Mouse (Mus musculus): Measurements from ENCODE around the gene Cenpq.
A peak's percentile ranks its signal among the peaks of the same experiment; 100 is the strongest.

Cenpq gene

DNA sequence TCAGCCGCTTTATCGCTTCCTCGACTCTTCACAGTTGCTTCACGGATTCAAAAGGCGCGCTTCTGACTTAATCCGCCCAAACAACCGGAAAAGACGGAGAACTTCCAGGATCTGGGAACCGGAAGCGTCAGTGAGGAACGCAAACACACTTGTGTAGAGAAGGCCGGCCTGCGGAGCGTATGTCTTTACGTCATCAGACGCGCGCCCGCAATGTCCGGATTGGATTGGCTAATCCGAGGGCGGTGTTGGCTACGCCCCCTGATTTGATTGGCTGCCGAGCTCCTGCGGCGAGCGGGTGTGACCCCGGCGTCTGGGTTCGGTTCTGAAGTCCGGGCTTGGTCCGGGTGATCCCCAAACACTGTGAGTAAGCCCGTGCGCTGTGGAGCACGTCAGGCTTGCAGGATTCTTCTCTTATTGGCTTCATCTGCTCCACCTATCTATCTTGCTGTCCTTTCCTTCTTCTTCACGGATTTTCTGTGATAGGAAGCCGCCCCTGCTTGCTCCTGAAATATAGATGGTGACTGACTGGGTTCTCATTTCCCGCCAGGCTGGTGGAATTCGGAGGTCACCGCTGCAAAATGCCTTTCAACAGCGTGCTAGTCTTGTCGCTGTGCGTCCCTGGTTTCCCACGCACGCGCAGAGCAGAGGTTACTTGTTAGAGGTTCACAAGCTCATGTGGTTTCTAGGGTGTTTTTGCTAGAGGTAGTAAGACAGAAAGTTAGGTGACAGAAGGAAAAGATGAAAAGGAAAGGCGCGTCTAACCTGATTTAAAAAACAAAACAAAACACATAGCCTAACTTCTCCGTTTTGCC lies at the start of gene Cenpq, which contains the start of gene Mut:
Gene Cenpq (minus strand): TSS at position 628 of the 812 bp plus-strand sequence.
Gene Mut (plus strand): TSS at position 266 of the 812 bp plus-strand sequence.
- DNase-seq, result peak; percentile 99 to 100

GRCm38 (mm10) chr17:40977914-40978313 lies 43.1 kb upstream of the Cenpq start:
- peak; percentile 14 to 73 for DNase-seq

GRCm38 (mm10) chr17:40948518-40948917 lies 13.7 kb upstream of the Cenpq start:
- no peak for DNase-seq

- no peak for DNase-seq
Measured at GRCm38 (mm10) chr17:40933985-40934384, 862 bp downstream of the Cenpq start.

DNA sequence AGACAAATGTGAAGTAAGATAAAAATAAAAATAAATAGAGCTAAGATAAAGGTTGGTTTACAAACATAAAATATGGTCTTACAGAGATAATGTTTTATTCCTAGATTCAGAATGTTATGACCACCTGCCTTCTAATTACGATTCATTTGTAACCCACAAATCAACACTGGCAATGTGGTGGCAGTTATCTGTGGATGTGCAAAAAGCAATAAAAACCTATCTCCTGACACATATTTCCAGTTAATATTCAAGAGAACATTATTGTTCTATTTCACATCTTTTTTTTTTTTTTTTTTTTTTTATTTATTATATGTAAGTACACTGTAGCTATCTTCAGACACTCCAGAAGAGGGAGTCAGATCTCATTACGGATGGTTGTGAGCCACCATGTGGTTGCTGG lies 19.3 kb downstream of the Cenpq start:
- no peak for DNase-seq

DNA sequence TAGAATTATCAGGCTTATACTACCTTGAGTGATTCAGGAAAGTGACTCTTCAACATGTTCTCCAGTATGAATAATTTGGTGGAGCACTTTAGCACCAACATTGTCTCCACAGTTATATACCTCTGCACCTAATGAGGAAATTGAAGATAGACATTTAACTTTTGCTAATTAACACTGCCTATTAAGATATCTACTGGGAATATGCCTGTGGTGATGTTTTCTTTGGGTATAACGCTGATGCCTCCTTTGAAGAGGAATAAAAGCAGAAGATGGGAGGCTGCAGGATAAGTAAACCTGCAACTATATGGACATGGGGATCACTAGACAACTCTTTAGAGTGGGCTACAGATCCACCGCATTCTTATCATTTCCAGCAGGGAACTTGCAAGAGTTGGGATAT lies 20.6 kb downstream of the Cenpq start, which contains the start of gene Glyatl3:
Gene Glyatl3 (minus strand): TSS at position 101 of the 400 bp plus-strand sequence.
- DNase-seq, result no peak

GRCm38 (mm10) chr17:40904721-40905154 lies 30.1 kb downstream of the Cenpq start:
- peak; percentile 71 to 74 for DNase-seq

DNA sequence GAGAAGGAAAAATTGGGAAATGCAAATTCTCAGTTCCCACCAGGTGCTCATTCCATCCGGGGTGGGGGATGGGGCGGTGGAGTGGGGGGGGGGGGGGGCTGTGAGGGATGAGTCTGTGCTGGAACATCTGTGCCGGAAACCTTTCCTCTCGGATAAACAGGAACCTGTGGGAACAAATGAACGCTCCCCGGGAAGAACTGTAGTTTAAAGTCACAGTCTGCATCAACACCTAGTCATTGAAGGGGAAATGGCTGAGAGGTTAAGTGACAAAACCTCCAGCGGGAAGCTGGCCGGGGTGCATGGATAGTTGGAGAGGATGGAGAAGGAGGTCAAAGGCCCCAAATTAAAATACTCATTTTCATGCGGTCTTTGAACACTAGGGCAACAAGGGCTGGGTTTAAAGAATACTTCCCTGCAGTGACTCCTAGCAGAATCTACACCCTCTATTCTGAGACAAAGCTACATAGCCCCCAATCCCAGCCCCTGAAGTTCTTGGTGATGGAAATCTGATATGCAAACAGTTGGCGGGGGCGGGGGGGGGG lies 30.7 kb downstream of the Cenpq start:
- peak; percentile 29 to 46 for DNase-seq

DNA sequence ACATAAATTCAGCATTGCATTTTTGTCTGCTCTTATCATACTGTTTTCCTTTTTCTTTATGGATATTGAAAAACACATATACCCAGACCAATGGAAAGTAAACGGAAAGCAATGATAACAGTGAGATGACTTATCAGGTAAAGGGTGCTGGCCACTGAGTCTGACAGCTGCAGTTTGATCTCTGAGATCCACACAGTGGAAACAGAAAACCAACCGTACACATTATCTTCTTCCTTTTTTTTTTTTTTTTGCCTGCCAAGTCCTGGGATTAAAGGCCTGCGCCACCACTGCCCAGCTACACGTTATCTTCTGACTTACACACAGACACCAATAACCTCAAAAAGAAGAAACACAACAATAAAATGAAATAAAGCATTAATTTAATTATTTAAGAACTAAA lies 31.5 kb downstream of the Cenpq start:
- DNase-seq, result peak in 1 of 2 experiments; percentile 6

GRCm38 (mm10) chr17:40899783-40900363 lies 35.0 kb downstream of the Cenpq start:
- DNase-seq, result no peak

- peak in 1 of 2 experiments; percentile 69 for DNase-seq
Measured at GRCm38 (mm10) chr17:40896863-40897262, 38.0 kb downstream of the Cenpq start.

- no peak for DNase-seq
Measured at GRCm38 (mm10) chr17:40887849-40888536, 46.9 kb downstream of the Cenpq start.

DNA sequence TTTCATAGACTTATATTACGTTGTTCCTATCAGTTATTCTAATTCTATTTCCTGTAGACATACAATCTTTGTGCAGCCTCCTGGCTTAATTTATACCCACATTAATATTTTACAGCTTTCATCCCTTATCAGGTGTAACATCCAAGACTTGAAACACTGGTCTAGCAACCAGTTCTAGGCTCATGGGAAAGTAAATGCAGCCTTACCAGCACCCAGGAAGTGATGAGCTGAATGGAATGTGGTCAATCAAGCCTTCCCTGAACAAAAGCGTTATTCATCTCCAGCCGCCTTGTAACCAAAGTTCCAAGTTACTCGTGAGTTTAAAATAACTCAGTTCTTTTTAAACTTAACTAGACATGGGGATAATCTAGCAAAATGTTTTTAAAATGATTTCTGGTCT lies 49.7 kb downstream of the Cenpq start:
- DNase-seq, result no peak

GRCm38 (mm10) chr17:40882172-40882571 lies 52.7 kb downstream of the Cenpq start:
- DNase-seq, result no peak

DNA sequence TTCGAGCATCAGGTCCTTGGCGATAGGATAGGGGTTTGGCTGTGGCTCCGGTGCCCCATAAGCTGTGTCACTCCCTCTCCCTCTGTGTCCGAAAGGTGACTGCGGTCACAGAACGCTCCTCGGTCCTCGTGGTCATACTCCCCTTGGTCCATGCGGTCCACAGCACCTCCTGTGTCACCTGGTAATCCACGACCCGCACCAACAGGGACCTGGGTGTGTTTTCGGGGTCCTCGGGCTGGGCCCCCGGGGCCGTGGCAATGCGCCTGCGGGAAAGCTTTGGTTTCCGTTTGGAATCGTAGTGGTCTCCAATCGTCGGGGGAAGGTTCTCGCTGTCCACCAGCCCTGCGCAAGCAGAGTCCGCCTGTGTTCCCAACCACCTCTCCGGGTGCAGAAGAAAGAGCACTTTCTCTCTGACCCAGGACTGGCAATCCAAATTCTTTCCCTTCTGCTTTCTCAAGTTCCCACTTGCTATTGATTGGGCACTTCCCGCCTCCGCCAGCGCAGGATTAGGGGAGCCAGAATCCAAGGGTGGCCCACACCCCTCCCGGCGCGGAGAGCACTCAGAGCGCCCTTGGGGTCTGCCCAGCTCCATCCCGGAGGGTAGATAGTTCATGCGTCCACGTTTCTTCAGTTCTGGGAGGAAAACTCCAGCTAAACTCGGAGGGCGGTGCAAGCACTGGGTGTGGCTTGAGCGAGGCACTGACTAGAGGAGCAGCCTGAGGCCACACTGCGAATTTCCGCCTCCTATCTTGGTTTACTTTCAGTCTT lies 54.7 kb downstream of the Cenpq start, which contains the start of gene 9130008F23Rik:
Gene 9130008F23Rik (minus strand): TSS at position 636 of the 768 bp plus-strand sequence.
- peak; percentile 39 to 47 for DNase-seq

DNA sequence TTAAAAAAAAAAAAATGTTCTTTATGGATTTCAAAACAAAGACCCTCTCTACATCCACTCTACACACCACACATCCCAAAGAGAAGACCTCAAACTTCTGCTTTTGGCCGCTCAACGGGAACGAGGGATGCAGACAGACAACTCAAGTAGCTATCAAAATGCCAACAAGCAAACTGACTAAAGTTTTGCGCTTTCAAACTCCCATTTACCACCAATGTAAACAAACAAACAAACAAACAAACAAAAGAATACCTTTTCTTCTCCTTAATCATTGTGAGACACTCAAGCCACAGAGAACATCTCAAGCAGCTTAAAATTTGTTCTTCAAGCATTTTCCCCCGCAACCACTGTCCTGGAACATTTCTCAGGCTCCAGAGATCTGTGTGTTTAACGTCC lies 55.3 kb downstream of the Cenpq start:
- no peak for DNase-seq

- DNase-seq, result no peak
Measured at GRCm38 (mm10) chr17:40877741-40878140, 57.1 kb downstream of the Cenpq start.

- no peak for DNase-seq
Measured at GRCm38 (mm10) chr17:40875568-40875967, 59.3 kb downstream of the Cenpq start.

DNA sequence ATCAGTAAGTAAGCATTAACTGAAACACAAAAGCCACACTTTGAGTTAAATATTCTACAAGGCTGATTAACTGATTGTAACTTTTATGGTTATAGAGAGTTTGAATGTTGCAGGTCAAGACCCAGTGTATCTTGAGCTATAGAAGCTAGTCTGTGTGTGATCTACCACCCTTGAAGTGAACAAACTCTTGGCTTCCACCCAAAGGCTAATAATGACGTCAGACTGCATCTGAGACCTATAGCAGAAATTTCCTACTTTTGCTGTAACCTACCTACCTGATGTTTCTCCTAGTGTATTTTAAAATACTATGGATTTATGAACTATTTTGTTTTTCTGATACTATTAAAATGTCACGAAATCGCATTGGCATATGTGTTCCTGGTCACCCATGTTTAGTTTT lies 60.1 kb downstream of the Cenpq start:
- no peak for DNase-seq

- DNase-seq, result no peak
Measured at GRCm38 (mm10) chr17:40873582-40874011, 61.2 kb downstream of the Cenpq start.
